Mouse (Mus musculus) midbrain, embryonic 15.5 days (tissue): ENCODE data around the gene Foxj3. TPM values are rescaled to one million over a fixed set of nuclear protein-coding genes. Genes with fewer than 3 reads are reported as not detected.

Experiments used
- ATAC-seq: fragments of 200-750 bp; cut with Nextera tagmentation; replicated peaks from 2 replicates; pipeline ENCODE4 v1.8.0; 2017; ENCODE audit warnings: moderate TSS enrichment
- H3K27ac ChIP-seq: fragments of 300-500 bp; sonication (generic); 2 replicates; pipeline ENCODE4 v1.5.1; 2015; ENCODE audit warnings: mild to moderate bottlenecking, inconsistent platforms
- H3K27me3 ChIP-seq: fragments of 300-500 bp; sonication (generic); replicated peaks from 2 replicates; pipeline ENCODE4 v1.6.1; 2015; ENCODE audit warnings: inconsistent platforms
- H3K36me3 ChIP-seq: fragments of 300-500 bp; sonication (generic); replicated peaks from 2 replicates; pipeline ENCODE4 v1.6.1; 2015; ENCODE audit warnings: inconsistent platforms
- H3K4me1 ChIP-seq: fragments of 300-500 bp; sonication (generic); 2 replicates; pipeline ENCODE4 v1.6.1; 2015; ENCODE audit warnings: inconsistent platforms
- H3K4me2 ChIP-seq: fragments of 300-500 bp; sonication (generic); 2 replicates; pipeline ENCODE4 v1.6.1; 2015; ENCODE audit warnings: inconsistent platforms, mild to moderate bottlenecking, moderate library complexity
- H3K4me3 ChIP-seq: fragments of 300-500 bp; sonication (generic); 2 replicates; pipeline ENCODE4 v1.5.1; 2015; ENCODE audit warnings: mild to moderate bottlenecking, inconsistent platforms
- H3K9ac ChIP-seq: fragments of 300-500 bp; sonication (generic); 2 replicates; pipeline ENCODE4 v1.6.1; 2015; ENCODE audit warnings: mild to moderate bottlenecking, inconsistent platforms
- H3K9me3 ChIP-seq: fragments of 300-500 bp; sonication (generic); 2 replicates; pipeline ENCODE4 v1.6.1; 2016; ENCODE audit warnings: inconsistent platforms
- WGBS: fragments of 180-500 bp; shearing (Covaris S2); methylation state at CpG from one replicate; pipeline ENCODE4 v1.1.7; 2015; ENCODE audit warnings: mixed read lengths; 5-methylcytosine and 5-hydroxymethylcytosine counted together
- polyA plus RNA-seq: library from polyadenylated mRNA; unstranded; fragments of >200 nt; fragmentation: Nextera tagmentation; extraction: Ambion mirVana; gene quantifications from 2 replicates; pipeline ENCODE4 v1.2.1, GENCODE M21; 2015

Foxj3 gene
- polyA plus RNA-seq, 1 experiment from 2014 or later: 38.2 TPM

- Histone ChIP-seq H3K27ac (no peak overlapping the region), H3K9me3 (no peaks in the 10 kb centered on the region), H3K4me2 (no peak overlapping the region), H3K36me3 (no peaks in the 10 kb centered on the region), H3K4me1 (peaks cover 13% of the 10 kb centered on the region), H3K9ac (no peak overlapping the region), H3K27me3 (no peaks in the 10 kb centered on the region), H3K4me3 (no peak overlapping the region)
- 28% methylated on average over 7 of the region's 7 CpGs for WGBS
- ATAC-seq: 0 out of 2 replicates have a peak, but pooled peaks have one; percentile 38
Observed at GRCm38 (mm10) chr4:119670210-119670555, 133.4 kb downstream of the Foxj3 start.

GRCm38 (mm10) chr4:119670736-119671135, 133.9 kb downstream of the Foxj3 start:
- H3K4me2 ChIP-seq: no peak overlapping the region
- H3K4me1 ChIP-seq: peaks cover 13% of the 10 kb centered on the region
- WGBS: 79% methylated on average over 6 of the region's 6 CpGs
- H3K9me3 ChIP-seq: no peaks in the 10 kb centered on the region
- no peak overlapping the region; the same call in 1 of the 2 replicates for H3K27ac ChIP-seq
- ATAC-seq: no peak
- no peaks in the 10 kb centered on the region for H3K36me3 ChIP-seq
- H3K9ac ChIP-seq: no peak overlapping the region
- H3K27me3 ChIP-seq: no peaks in the 10 kb centered on the region
- no peak overlapping the region for H3K4me3 ChIP-seq

- H3K4me1 ChIP-seq: peaks cover 13% of the 10 kb centered on the region
- H3K9me3 ChIP-seq: no peaks in the 10 kb centered on the region
- H3K27ac ChIP-seq: no peak overlapping the region; the same call in 1 of the 2 replicates
- no peak overlapping the region for H3K4me3 ChIP-seq
- WGBS: 93% methylated on average over 9 of the region's 9 CpGs
- ATAC-seq: no peak
- no peak overlapping the region for H3K9ac ChIP-seq
- H3K27me3 ChIP-seq: no peaks in the 10 kb centered on the region
- no peaks in the 10 kb centered on the region for H3K36me3 ChIP-seq
- H3K4me2 ChIP-seq: no peak overlapping the region
Observed at GRCm38 (mm10) chr4:119671164-119671563, 134.4 kb downstream of the Foxj3 start.

GRCm38 (mm10) chr4:119672685-119673084, 135.9 kb downstream of the Foxj3 start:
- no peak for ATAC-seq
- Histone ChIP-seq H3K4me1 (peaks cover 13% of the 10 kb centered on the region), H3K4me3 (no peak overlapping the region), H3K9me3 (no peaks in the 10 kb centered on the region), H3K36me3 (no peaks in the 10 kb centered on the region), H3K4me2 (no peak overlapping the region), H3K27ac (no peak overlapping the region), H3K27me3 (no peaks in the 10 kb centered on the region), H3K9ac (no peak overlapping the region)
- 33% methylated on average over 5 of the region's 5 CpGs for WGBS

Other genes with a start within 250 kb of the Foxj3 start
- gene Ybx1, start 242.4 kb upstream of the Foxj3 start, polyA plus RNA-seq: 822 and 848 TPM in 2 replicates
- 45.9 and 47.3 TPM in 2 replicates for gene Ppih, start 216.5 kb upstream of the Foxj3 start, polyA plus RNA-seq
- gene Ccdc30, start 121.5 kb upstream of the Foxj3 start, polyA plus RNA-seq: 23.2 and 23.8 TPM in 2 replicates
- 20.8 and 22.2 TPM in 2 replicates for gene Ppcs, start 114.6 kb upstream of the Foxj3 start, polyA plus RNA-seq
- 0.18 and 0.63 TPM in 2 replicates for gene Zmynd12, start 114.2 kb upstream of the Foxj3 start, polyA plus RNA-seq
- 25.5 and 27.6 TPM in 2 replicates for gene Rimkla, start 44.4 kb upstream of the Foxj3 start, polyA plus RNA-seq
- gene Frg2f1, start 2.5 kb downstream of the Foxj3 start, polyA plus RNA-seq: 9.9 and 13.3 TPM in 2 replicates
- gene Guca2a, start 100.7 kb downstream of the Foxj3 start, polyA plus RNA-seq: not detected in 2 replicates
- not detected in 2 replicates for gene Guca2b, start 122.0 kb downstream of the Foxj3 start, polyA plus RNA-seq
- gene Hivep3, start 196.8 kb downstream of the Foxj3 start, polyA plus RNA-seq: 18.9 and 19.0 TPM in 2 replicates